Mouse (Mus musculus) CD4-positive, CD25-positive, alpha-beta regulatory T cell, adult 2 months (primary cell): ENCODE results near the gene Gm10358.
"Not testable (repeated sequence)": the region's sequence is repeated elsewhere in the genome, so short reads cannot be mapped to it uniquely, and the experiment has no call there.

Experiments
- DNase-seq: peaks from one replicate; pipeline ENCODE4 v3.0.0-alpha.2; 2012; ENCODE audit warnings: low read depth, low spot score

Gene Gm10358

DNA sequence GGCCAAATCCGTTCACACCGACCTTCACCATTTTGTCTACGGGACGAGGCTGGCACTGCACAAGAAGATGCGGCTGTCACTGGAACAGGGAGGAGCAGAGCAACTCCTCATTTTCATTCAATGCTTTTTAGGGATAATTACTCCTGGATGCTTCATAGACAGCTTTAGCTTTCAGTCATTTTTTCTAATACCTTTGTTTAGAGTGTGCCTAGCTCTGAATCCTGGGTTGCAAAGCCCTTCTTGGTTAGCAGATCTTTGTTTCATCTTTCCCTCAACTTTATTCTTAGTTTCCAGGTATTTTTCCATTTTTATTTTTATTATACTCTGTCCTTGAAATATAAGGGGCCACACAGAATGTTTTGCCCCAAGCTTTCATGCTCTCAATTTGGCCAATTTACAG lies at the start of gene Gm10358:
Gm10358 (minus strand) TSS at position 101 of the 400 bp plus-strand sequence.
- DNase-seq = no peak

- no peak for DNase-seq
Observed at GRCm38 (mm10) chr8:75448394-75448793, 42.0 kb upstream of the Gm10358 start, which contains the start of gene Iqcm. Iqcm (plus strand) TSS chr8:75448694.

DNA sequence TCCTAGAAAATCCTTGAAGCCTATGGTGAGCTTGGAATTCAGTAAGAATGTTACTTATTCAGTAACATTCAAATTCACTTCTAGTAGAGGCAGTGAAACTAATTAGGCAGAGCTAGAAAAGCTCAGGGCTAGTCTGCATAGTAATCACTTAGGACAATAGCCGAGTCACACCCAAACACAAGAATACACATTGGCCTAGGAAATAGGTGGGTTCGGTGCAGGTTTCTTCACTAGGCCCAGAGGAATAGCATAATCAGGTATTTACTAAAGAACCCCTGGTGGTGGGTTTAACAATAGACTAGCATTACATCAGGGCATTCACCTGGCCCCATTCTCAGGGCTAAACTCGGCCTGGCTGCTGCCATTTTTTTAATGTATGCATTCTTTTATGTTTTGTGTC lies 9.3 kb upstream of the Gm10358 start:
- DNase-seq = not testable (repeated sequence)

DNA sequence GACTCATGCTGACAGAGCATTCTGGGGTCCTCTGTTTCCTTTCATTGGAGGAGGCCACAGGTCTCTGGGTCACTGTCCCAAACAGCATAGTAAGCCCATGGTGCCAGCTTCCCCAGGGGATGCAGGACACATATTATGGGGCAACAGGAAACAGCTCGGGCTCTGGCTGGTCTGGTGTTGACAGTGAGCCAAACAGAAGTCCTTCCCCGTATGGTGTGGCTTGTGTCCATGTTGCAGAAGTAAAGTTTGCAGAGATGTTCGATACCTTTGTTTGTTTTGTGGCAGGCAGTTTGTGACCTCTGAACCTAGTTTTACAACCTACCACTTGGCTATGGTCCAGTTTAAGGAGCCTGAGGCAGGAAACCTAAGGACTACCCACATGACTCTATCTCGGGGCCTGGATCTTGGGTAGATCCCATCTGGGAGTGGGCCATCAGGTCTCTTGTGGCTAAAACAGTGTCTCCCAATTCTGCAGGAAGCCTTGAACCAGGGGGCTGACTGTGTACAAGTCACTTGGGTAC lies 21.6 kb downstream of the Gm10358 start:
- DNase-seq = no peak

DNA sequence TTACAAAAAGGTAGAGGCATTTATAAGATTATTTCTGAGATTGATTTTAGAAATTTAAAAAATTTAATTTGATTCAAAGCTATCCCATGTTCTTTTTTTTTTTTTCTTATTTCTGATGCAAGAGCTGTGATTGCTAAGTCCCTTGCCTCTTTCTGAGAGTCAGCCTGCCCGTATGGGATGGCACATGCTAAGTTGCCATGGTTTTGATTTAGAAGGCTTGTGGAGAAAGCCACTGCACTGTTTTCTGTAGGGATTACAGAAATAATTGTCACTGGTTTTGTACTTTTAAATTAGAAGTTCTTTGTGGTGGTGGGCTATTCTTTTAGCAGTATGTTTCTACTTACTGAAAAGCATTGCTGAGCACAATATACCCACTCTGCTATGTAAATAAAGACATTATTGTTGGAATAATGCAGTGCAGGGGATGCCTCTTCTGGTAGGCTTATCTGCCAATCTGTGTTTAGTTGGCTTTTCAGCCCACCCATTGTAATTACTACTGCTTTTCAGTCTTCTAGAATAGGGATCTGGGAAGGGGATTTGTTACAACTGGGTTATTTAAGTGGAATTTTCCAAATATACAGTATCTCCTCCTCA lies 30.8 kb downstream of the Gm10358 start:
- DNase-seq = no peak

- DNase-seq = no peak
Observed at GRCm38 (mm10) chr8:75372006-75372405, 34.4 kb downstream of the Gm10358 start.
